Mouse (Mus musculus) layer of hippocampus, postnatal 14 days (tissue): ENCODE measurements at regions not wholly inside any gene's neighbourhood (a gene's known extent, or its start where the extent isn't known, plus 50 kb on each side); places are given as distances from the start of the nearest gene placed in this dataset.

Source experiments
- DNase-seq, 2 experiments: peaks; one replicate each; pipeline ENCODE4 v3.0.0; 2021 to 2022; ENCODE audit warnings: low spot score in 2 of 2, mixed read lengths in 1 of 2

DNA sequence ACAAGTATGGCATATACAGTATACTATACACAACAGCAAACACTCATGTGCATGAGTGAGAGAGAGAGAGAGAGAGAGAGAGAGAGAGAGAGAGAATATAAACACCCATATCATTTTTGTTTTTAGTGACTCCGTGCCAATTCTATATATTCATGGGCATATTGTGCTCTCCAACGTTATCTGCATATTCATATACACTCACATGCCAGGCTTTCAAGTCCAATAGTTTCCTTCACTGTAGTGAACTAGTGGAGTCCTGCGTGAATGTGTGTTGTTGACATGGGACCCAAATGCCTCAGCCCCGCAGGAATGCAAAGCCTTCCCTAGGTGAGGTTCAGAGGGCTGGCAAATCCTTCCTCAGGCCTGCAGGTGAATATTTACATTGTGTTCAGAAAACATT is 53.4 kb upstream of the Nab1 start:
- no peak for DNase-seq

DNA sequence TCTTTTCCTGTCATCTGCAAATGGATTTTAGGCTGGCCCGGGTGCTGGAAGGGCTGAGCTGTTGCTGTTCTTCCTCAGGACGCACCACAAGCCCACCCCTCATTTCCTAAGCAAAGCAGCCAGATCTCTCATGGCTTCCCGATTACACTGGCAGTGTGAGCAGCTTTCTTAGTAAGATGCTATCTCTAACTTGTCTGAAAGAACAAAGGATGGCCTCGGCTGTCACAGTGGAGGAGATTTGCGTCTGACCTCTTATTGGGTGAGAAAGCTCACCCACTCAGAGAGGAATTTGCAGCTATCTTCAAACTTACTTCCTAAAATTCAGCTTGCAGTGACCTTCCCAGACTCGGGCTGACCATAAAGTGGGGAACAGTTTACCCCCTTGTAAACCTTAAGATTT is 64.7 kb upstream of the Nemp2 start:
- no peak for DNase-seq

DNA sequence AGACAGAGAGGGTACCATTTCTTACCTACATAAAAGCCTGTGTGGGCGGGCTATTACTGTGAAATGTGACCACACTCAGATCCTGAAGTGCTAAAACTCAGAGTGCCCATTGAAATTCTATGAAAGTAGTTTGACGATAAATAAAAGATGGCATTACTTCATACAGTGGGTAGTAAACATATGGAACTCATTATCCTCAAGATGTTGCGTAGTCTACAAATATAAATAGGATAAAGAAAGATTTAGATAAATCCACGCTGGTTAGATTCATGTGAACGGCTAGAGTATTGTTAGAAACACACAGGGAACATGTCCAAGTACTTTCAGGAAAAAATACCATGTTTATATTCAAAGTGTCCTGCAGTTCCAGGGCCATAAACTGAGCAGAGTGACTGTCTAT is 58.8 kb upstream of the Nemp2 start:
- no peak for DNase-seq

GRCm38 (mm10) chr1:52578298-52579056 is 52.0 kb upstream of the Nemp2 start:
- peak; percentile 38 to 64 for DNase-seq

- no peak for DNase-seq
Measured at GRCm38 (mm10) chr1:52580132-52580896, 50.2 kb upstream of the Nemp2 start.
